Mouse (Mus musculus) kidney, adult 8-10 months (tissue): ENCODE measurements around the gene Tgoln1.

Source experiments
- DNase-seq, 2 experiments: peaks; one replicate each; pipeline ENCODE4 v3.0.0; 2022

Gene Tgoln1

GRCm38 (mm10) chr6:72593011-72593803, 23.6 kb downstream of the Tgoln1 start:
- DNase-seq, result no peak

- DNase-seq, result no peak
These were observed 26.7 kb downstream of the Tgoln1 start for GRCm38 (mm10) chr6:72590111-72590510.

- no peak for DNase-seq
These were observed 28.5 kb downstream of the Tgoln1 start for GRCm38 (mm10) chr6:72588307-72588706.

- no peak for DNase-seq
These were observed 30.1 kb downstream of the Tgoln1 start for GRCm38 (mm10) chr6:72586701-72587100.

GRCm38 (mm10) chr6:72584154-72584553, 32.6 kb downstream of the Tgoln1 start:
- peak; percentile 45 to 68 for DNase-seq

GRCm38 (mm10) chr6:72583211-72583839, 33.5 kb downstream of the Tgoln1 start:
- no peak for DNase-seq

- peak in 1 of 2 experiments; percentile 44 for DNase-seq
These were observed 35.0 kb downstream of the Tgoln1 start for GRCm38 (mm10) chr6:72581625-72582382.

- no peak for DNase-seq
These were observed 40.8 kb downstream of the Tgoln1 start for GRCm38 (mm10) chr6:72576041-72576440.

- no peak for DNase-seq
These were observed 45.0 kb downstream of the Tgoln1 start for GRCm38 (mm10) chr6:72571826-72572225.

GRCm38 (mm10) chr6:72570644-72571397, 46.0 kb downstream of the Tgoln1 start:
- no peak for DNase-seq

GRCm38 (mm10) chr6:72568736-72569135, 48.1 kb downstream of the Tgoln1 start:
- no peak for DNase-seq

GRCm38 (mm10) chr6:72567508-72567907, 49.3 kb downstream of the Tgoln1 start:
- peak; percentile 69 to 82 for DNase-seq

- peak; percentile 81 to 92 for DNase-seq
These were observed 50.8 kb downstream of the Tgoln1 start for GRCm38 (mm10) chr6:72566044-72566443.

GRCm38 (mm10) chr6:72565506-72565905, 51.3 kb downstream of the Tgoln1 start:
- DNase-seq, result no peak

- peak in 1 of 2 experiments; percentile 62 for DNase-seq
These were observed 53.9 kb downstream of the Tgoln1 start for GRCm38 (mm10) chr6:72562894-72563293.

- no peak for DNase-seq
These were observed 54.3 kb downstream of the Tgoln1 start for GRCm38 (mm10) chr6:72562486-72562885.

- DNase-seq, result no peak
These were observed 56.0 kb downstream of the Tgoln1 start for GRCm38 (mm10) chr6:72560801-72561200.
